Mouse (Mus musculus): ENCODE measurements around the gene Ptprc.

- TF ChIP-seq CTCF (IDR thresholded peaks at IDR 0.05; ENCODE audit: borderline replicate concordance, insufficient read depth, low read depth, low read length) = no peak
- TF ChIP-seq POLR2A (IDR thresholded peaks at IDR 0.05; ENCODE audit: borderline replicate concordance, insufficient read depth, low read length) = no peak
Observed at GRCm38 (mm10) chr1:138037484-138037883, 138.0 kb downstream of the Ptprc start.
